Mouse (Mus musculus): ENCODE measurements around the gene Slc16a10. TPM values are rescaled to one million over a fixed set of nuclear protein-coding genes. Genes with fewer than 3 reads are reported as not detected.

Slc16a10 gene
- total RNA-seq, 2 experiments from 2014 or later: 18.8 to 21.7 TPM

GRCm38 (mm10) chr10:40149584-40150145, 7.6 kb upstream of the Slc16a10 start:
- DNase-seq: no peak

DNA sequence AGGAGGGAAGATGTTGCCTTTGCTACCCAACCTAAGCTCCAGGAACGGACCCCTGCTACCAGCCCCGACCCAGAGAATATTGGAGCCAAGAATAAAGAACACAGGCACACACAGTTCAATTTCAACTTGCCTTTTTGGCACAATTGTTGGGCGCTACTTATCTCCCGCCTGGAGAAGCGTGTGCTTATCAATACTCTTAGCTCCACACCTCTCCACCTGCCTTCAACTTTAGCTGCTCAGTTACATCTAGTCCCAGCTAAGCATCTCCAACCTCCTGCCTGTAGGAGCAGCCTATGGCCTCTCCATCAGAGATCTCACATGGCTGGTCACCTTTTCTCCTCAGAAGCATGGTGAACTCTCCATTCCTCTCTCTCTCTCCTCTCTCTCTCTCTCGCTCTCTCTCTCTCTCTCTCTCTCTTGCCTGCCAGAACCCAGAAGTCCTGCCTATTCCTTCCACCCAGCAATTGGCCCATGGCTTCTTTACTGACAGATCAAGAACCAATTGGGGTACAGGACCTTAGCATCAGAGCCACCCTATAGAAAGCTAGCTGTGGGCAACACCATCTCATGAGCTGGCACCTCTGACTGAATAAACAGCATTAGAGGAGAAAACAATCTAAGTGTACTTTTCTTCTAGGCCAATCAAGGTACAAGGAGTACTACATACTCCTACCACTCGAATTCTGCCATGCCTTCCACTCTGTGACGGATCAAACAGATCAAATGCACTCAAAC, 5.4 kb upstream of the Slc16a10 start:
- no peak for DNase-seq

DNA sequence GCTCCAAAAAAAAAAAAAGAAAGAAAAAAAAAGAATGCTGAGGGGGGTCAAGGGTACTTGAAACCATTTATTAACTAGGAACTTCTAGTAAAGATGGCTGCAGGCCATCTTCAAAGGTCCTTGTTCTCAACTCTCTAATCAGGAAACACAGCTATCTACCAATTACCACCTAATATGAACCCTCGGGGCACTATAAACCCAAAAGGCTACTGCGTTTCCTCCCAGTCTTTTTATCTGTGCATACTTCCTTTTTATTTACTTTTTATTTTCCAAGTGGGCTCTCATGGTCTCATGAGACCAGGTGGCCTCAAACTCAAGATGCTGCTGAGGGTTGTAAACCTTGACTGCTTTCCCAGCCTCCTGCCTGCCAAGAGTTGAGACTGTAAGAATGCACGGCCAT, 4.4 kb upstream of the Slc16a10 start:
- DNase-seq: no peak

GRCm38 (mm10) chr10:40144815-40145214, 2.8 kb upstream of the Slc16a10 start:
- DNase-seq: no peak

DNA sequence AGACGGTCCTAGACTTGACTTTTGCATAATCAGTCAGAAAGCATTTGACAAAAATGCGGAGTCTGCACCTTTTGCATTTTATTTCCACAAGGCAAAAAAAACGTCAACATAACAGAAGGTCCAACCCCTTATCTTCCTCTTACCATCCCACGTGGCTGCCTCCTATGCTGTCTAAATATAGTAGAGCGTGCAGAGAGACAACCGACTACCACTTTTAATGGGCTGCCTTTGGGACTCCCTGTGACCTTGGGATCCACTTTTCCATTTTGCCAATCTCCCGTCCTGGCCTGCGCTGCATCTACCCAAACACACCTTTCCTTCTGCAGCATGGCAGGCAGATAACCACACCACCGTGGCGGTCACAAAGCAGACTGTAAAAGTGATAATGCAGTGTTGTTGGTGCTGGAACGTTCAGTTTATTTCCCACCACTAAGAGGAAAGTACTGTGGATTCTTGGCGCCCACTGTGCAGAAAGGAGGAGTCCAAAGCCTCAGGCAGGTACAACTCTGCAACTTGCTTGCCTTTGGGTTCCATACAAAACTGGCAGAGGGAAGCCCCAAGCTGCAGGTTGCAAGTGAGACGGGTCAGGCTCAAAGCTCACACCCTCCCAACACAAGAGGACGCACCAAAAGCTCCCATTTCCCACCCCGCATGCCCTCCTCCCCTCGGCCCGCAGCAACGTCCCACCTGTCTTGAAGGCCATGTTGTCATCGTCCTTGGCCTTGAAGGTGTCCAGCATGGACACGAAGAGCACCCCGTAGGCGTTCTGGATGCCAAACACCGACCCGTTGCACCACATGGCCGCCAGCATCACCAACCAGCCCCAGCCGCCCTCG, 824 bp downstream of the Slc16a10 start:
- DNase-seq: peak; percentile 59 to 64

DNA sequence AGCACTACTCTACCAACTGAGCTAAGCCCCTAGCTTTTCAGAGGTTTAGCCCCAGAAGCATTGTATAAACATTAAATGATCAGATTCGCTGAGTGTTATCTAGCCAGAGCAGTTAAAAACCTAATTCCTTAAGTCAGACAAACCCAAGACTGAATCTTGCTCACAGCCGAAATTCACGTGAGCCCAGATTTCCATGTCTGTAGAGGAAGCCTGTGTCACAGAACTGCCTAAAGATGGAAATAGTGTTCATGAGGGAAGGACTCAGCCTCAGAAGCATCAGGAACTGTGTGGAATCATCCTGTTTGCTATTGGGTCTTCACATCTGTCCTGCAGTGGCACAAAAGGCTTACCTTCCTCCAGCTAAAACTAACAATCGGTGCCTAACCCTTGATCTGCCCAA, 2.4 kb downstream of the Slc16a10 start:
- DNase-seq: no peak

DNA sequence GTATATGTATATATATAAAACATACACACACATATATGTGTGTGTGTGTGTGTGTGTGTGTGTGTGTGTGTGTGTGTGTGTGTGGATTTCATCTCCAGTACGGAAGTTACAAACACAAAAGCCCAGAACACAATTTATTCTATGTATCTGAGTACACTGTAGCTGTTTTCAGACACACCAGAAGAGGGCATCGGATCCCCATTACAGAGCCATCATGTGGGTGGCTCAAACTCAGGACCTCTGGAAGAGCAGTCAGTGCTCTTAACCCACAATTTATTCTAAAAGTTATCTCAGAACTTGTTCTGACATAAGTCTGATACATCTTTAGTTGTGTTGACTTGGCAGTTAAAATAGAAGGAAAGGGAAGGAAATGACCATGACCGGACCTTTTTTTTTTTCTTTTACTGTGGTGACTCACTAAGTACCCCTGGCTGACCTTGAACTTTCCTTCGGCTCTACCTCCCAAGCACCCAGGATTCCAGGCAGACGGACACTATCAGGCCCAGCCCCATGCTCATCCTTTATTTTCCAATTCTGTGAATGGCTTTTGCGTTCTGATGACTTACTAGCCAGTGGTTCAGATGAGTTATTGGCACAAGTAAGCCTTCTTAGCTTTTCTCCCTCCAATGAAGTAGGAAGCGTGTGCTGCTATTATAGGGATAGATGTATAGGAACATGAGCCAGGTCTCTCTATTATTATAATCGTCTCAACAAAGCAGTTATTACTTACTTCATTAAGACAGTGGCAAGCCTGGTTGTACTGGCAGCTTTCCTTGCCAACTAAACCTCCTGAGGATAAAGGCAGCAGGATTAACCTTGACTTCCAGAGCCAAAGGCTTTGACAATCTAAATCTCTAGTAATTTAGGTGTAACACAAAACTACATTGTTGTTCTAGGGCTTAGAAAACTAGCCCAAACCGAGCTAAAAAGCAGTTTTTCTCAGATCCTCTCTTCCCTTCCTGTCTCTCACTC, 6.0 kb downstream of the Slc16a10 start:
- no peak for DNase-seq

GRCm38 (mm10) chr10:40134906-40135305, 7.2 kb downstream of the Slc16a10 start:
- no peak for DNase-seq

DNA sequence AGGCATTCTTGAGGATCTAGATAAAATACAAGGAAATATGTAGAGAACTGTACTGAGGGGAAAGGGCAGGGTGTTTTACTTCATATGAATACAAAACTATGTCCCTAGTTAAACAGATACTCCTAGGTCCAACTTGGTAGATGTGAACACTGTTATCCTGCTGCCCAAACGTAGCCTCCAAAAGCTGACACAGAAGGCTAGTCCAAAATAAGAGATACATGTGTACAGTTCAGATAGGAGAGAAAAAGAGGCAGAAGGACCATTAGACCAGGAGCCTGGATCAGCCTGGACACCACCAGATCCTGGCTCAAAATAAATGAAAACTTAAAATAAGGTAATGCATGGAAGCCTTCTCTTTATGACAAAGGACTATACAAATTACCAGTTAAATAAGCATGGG, 8.4 kb downstream of the Slc16a10 start:
- no peak for DNase-seq

DNA sequence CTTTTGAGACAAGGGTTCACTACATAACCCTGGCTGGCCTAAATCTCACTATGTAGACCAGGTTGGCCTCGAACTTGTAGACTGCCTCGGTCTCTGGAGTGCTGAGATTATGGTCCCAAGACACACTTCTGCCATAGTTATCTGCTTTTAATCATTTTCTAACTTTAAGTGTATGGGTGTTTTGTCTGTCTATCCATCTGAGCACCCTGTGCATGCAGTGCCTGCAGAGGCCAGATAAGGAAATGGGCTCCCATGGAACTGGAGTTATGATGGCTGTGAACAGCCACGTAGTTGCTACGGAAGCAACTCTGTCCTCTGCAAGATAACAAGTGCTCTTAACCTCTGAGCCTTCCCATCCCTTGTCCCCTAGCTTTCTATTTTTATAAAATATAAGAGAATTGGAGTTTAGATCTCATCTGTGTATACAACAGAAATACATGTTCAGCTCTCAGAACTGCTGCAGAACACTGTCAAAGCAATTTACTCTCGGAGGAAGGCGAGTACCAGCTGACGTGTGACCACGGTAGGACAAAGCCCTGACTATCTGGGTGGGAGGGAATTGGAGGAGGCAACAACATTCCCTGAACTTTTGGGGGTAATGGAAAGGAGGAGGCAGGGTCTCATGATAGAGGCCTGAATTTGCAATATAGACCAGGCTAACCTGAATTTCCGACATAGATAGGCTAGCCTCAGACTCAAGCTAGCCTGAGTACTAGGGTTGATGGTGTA, 10.2 kb downstream of the Slc16a10 start:
- DNase-seq: no peak

- DNase-seq: no peak
Measured at GRCm38 (mm10) chr10:40130126-40130525, 11.9 kb downstream of the Slc16a10 start.

- no peak for DNase-seq
Measured at GRCm38 (mm10) chr10:40129134-40129533, 12.9 kb downstream of the Slc16a10 start.

GRCm38 (mm10) chr10:40128497-40128896, 13.6 kb downstream of the Slc16a10 start:
- DNase-seq: peak; percentile 17 to 45

DNA sequence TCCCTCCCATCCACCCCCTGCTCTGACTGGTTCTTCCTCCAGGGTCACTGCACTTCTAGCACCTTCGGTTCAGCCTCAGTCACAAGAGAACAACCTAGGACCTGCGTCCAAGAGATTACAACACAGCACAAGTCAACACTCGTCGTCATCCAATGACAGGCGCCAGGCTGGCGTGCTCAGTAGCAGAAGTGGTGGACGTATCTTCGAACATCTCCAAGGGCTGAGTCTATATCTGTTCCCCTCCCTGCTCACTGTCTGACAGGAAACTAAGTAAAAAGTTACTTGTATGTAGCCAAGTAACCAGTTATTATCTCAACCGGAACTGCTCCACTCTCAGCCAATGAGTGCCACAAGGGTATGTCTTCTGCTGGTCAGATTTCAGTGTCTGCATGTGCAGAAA, 16.9 kb downstream of the Slc16a10 start:
- DNase-seq: peak; percentile 75 to 77

DNA sequence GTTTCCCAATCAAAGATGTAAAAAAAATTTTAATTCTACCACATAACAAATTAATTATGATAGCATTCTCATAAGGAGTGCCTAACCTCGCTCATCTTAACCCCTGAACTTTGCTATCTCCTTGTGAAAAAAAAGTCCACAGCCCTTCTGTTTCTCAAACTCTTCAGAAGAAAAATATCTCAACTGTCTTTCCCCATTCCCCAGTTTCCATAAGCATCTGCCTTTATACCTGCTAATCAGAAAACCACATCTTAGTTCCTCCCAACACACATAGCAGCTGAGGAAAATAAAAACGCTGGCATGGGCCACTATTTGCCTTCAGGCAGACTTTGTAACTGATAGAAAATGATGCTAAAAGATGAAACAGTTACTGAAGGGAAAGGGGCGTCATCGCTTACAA, 17.5 kb downstream of the Slc16a10 start:
- DNase-seq: no peak

DNA sequence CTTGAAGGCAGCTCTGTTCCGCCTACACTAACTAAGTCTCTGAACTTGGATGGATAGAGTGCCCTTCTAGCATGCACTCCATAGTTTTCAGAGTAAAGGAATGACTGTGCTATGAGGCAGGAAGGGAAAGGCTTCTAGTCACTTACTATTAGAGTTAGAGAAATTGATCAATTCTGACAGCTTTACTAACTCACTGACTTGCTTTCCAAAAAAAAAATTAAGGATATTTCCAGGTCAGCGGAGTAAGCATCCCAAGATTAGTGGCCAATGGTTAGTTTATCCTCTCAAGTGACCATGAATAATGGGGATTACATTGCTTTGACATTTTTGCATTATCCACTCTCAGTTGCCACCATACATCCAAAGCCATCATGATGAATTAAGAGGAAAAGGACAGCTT, 18.0 kb downstream of the Slc16a10 start:
- DNase-seq: no peak

- DNase-seq: no peak
Measured at GRCm38 (mm10) chr10:40119466-40119865, 22.6 kb downstream of the Slc16a10 start.

DNA sequence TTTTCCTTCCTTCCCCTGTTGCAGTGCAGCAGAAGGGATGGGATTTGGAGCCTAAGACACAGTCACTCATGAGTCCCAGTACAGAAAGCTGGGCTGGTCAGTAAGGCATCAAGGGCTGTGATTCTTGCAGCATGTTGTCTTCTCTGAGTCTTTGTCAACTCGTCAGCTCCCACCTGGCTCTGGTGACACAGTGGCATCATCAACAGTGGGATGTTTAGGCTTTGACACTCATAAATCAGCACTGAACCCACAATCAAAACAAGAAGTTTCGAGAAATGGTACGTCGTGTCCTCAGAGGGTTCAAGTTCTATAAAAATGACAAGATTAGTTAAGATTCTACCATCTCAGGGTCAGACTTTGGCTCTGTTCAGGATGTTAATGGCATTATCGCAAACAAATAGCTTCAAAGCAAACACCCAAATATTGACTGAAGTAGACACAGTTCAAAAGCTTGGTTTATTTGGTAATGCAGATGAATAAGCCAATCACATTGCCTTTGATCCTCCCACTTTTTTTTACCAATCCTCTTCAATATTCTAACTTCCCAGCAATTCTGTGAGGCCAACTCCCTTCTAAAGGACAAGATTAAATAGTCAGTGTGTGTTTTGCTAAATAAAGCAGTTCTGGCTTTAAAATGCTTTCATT, 23.2 kb downstream of the Slc16a10 start:
- DNase-seq: no peak

DNA sequence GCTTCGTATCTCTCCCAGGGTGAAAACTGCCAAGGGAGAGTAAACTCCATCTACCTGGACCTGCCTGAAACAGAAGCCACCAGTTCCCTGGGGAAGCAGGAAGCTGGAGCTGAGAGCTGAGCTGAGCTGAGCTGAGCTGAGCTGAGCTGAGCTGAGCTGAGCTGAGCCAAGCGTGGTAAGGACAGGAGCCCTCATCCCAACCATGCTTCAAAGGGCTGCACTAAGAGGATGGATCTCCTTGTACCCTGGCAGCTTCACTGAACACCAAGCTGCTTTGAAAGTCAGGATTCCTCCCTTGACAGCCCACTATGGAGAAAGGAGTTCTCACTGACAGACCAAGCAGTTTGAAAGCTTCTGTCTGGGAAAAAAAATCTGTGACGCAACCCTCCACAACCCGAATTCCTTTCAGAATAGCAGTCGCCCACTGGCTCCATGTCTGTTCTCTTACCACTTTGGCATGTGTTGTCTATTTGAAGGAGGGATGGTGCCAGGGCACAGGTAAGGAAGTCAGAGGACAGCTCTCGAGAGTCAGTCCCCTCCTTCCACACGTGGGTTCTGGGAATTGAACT, 28.5 kb downstream of the Slc16a10 start:
- no peak for DNase-seq

DNA sequence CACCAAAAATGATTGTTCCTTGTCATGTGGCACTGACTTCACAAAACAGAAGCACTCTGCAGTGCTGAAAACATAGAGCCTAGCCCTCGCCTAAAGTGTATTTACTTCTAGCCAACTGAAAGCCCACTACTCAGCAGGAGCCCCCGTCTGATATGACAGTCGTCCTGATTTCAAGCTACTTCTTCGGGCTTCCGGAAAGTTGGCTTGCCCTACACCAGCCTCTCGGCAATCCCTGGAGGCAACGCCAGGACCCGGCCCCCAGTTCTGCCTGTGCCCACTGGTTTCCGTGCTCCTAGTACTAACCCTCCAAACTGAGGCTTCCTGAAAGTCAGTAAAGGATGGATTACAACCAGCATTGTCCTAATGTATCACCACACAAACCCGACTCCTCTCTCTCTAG, 29.8 kb downstream of the Slc16a10 start:
- DNase-seq: no peak
